Mouse (Mus musculus): ENCODE results near the gene Lamtor3. TPM values are rescaled to one million over a fixed set of nuclear protein-coding genes. Genes with fewer than 3 reads are reported as not detected.
A peak's percentile ranks its signal among the peaks of the same experiment; 100 is the strongest.

Gene Lamtor3
- 126 and 130 TPM in 2 replicates for polyA plus RNA-seq (2015; fragmentation: Nextera tagmentation; extraction: Ambion mirVana)

DNA sequence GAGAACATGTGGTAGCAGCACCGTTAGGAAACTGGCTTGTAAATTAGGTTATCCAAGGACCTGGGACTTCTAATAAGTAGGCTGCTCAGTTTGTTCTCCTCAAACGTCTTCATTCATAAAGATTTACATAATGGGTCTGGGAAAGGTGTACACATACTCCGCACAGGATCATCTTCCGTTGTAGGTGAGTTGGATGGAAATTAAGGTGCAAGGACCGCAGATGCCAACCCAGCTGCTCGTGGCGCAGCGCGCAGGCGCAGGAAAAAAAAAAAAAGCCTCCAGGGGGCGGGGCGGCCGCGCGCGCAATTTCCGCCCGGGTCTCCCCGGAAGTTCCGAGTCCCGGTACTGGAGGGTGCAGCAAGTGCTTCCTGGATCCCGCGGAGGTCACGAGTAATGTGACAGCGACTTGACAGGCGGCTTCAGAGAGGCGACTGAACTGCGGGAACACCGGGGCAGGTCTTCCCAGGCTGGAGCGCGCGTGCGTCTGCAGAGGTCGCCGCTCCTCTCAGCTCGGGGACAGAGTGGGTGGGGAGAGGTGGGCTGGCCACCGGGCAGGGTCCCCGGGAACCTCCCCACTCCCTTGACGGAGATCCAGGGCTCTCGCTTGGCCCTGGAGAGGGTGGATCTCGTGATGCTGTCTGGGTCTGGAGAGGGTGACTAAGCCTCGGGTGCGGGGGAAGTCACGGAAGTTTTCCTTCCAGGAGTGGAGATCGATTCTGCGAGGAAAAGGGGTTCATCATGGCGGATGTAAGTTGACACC lies at the start of gene Lamtor3:
Lamtor3 (plus strand) TSS at position 335 of the 760 bp plus-strand sequence.
- Histone ChIP-seq H3K4me3 (peak within 1 kb of the TSS; percentile 95), H3K27me3 (no peaks in the 10 kb centered on the region), H3K9ac (peak within 1 kb of the TSS; percentile 86), H3K4me1 (replicated peaks) (peaks cover 34% of the 10 kb centered on the region), H3K36me3 (peaks cover 17% of the 10 kb centered on the region), H3K4me2 (peak within 1 kb of the TSS; percentile 75), H3K9me3 (no peaks in the 10 kb centered on the region), H3K27ac (replicated peaks) (peak within 1 kb of the TSS; percentile 90)
- under 1% methylated on average over 45 of the region's 47 CpGs for WGBS
- peak; percentile 93 for ATAC-seq (ENCODE audit: low FRiP score, low read depth)

DNA sequence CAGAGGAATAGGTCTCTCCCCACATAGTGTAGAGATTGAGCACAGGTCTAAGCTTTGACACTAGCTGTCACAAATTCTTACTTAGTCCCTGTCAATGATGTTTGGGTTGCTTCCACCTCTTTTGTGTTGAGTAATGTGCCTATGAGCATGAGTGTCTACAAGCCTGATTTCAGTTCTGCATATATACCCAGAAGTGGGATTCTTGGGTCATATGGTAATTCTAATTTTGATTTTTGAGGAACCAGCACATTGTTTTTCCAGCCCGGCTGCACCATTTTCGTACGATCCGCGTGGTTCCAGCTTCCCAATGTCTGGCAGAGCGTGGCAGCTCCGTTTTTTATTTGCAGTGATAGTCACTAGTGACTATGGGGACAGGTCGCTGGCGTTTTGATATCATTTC lies 48.9 kb upstream of the Lamtor3 start:
- 88% methylated on average over 9 of the region's 9 CpGs for WGBS
- 0 out of 2 replicates have a peak overlapping the region, but pooled peaks have one; percentile 2 for H3K4me3 ChIP-seq

GRCm38 (mm10) chr3:137879313-137879712 lies 39.0 kb upstream of the Lamtor3 start:
- no peak for ATAC-seq (ENCODE audit: low FRiP score, low read depth)
- H3K9me3 ChIP-seq: no peaks in the 10 kb centered on the region
- H3K4me3 ChIP-seq: no peak overlapping the region
- no peaks in the 10 kb centered on the region for H3K4me1 ChIP-seq (replicated peaks)
- no peak overlapping the region for H3K4me2 ChIP-seq
- 83% methylated on average over 3 of the region's 3 CpGs for WGBS
- H3K36me3 ChIP-seq: 0 out of 2 replicates have a peak, but pooled peaks cover 6% of the 10 kb centered on the region
- H3K9ac ChIP-seq: no peak overlapping the region
- no peak overlapping the region for H3K27ac ChIP-seq (replicated peaks)
- no peaks in the 10 kb centered on the region for H3K27me3 ChIP-seq

More for the DNA sequence above, 48.9 kb upstream of the Lamtor3 start:
- ATAC-seq (ENCODE audit: low FRiP score, low read depth): no peak
- H3K4me1 ChIP-seq (replicated peaks): peaks cover 28% of the 10 kb centered on the region
- H3K4me2 ChIP-seq: no peak overlapping the region
- H3K9ac ChIP-seq: no peak overlapping the region
- H3K36me3 ChIP-seq: no peaks in the 10 kb centered on the region
- H3K27me3 ChIP-seq: no peaks in the 10 kb centered on the region
- H3K9me3 ChIP-seq: no peaks in the 10 kb centered on the region
- no peak overlapping the region for H3K27ac ChIP-seq (replicated peaks)

DNA sequence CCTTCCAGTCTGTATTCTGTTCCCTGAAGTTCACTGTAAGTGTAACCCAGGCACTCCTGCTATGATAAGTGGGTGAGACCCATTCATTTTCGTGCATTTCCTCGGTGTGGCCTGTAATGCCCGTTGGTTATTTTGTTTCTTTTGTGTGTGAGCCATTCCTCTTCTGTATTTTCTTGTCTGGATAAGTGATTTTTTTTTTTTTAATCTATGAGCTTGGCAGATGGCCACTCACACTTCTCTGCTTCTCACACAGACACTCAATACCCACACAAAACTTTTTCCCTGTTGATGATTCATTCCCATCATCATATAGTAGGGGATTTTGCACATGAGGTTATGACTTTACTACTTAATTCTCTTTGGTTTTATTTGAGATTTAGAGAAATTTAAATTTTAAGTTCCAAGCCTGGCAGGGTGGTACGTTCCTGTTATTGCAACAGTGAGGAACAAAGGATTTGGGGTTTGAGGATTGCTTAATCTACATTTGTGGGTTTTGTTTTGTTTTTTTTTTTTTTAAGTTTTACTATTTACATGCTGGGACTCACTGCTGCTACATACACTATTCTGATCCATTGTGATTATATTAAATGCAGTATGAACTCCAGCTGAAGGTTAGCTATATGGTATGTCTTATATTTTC lies 38.1 kb upstream of the Lamtor3 start:
- Histone ChIP-seq H3K4me2 (no peak overlapping the region), H3K9ac (no peak overlapping the region), H3K9me3 (no peaks in the 10 kb centered on the region), H3K36me3 (0 out of 2 replicates have a peak, but pooled peaks cover 6% of the 10 kb centered on the region), H3K4me3 (no peak overlapping the region), H3K27me3 (no peaks in the 10 kb centered on the region), H3K27ac (replicated peaks) (no peak overlapping the region), H3K4me1 (replicated peaks) (no peaks in the 10 kb centered on the region)
- no peak for ATAC-seq (ENCODE audit: low FRiP score, low read depth)
- WGBS: 81% methylated on average over 4 of the region's 4 CpGs

GRCm38 (mm10) chr3:137881093-137881492 lies 37.2 kb upstream of the Lamtor3 start:
- Histone ChIP-seq H3K4me1 (replicated peaks) (no peaks in the 10 kb centered on the region), H3K27me3 (no peaks in the 10 kb centered on the region), H3K4me2 (no peak overlapping the region), H3K4me3 (no peak overlapping the region), H3K36me3 (peaks cover 8% of the 10 kb centered on the region; the same call in 1 of the 2 replicates), H3K9me3 (no peaks in the 10 kb centered on the region), H3K27ac (replicated peaks) (no peak overlapping the region), H3K9ac (no peak overlapping the region)
- no peak for ATAC-seq (ENCODE audit: low FRiP score, low read depth)
- 94% methylated on average over 5 of the region's 5 CpGs for WGBS

- Histone ChIP-seq H3K9me3 (no peaks in the 10 kb centered on the region), H3K36me3 (peaks cover 11% of the 10 kb centered on the region), H3K4me2 (no peak overlapping the region), H3K27me3 (no peaks in the 10 kb centered on the region), H3K4me3 (no peak overlapping the region), H3K27ac (replicated peaks) (no peak overlapping the region), H3K4me1 (replicated peaks) (no peaks in the 10 kb centered on the region), H3K9ac (no peak overlapping the region)
- ATAC-seq (ENCODE audit: low FRiP score, low read depth): no peak
- WGBS: 68% methylated on average over 7 of the region's 7 CpGs
Measured at GRCm38 (mm10) chr3:137887961-137888360, 30.3 kb upstream of the Lamtor3 start.

GRCm38 (mm10) chr3:137891089-137891488 lies 27.2 kb upstream of the Lamtor3 start:
- no peak for ATAC-seq (ENCODE audit: low FRiP score, low read depth)
- Histone ChIP-seq H3K4me1 (replicated peaks) (no peaks in the 10 kb centered on the region), H3K9me3 (no peaks in the 10 kb centered on the region), H3K4me3 (no peak overlapping the region), H3K36me3 (peaks cover 23% of the 10 kb centered on the region), H3K9ac (no peak overlapping the region), H3K27ac (replicated peaks) (no peak overlapping the region), H3K27me3 (no peaks in the 10 kb centered on the region), H3K4me2 (no peak overlapping the region)
- WGBS: 72% methylated on average over 3 of the region's 3 CpGs

GRCm38 (mm10) chr3:137892118-137892517 lies 26.2 kb upstream of the Lamtor3 start:
- H3K9ac ChIP-seq: no peak overlapping the region
- H3K4me2 ChIP-seq: no peak overlapping the region
- WGBS: 93% methylated on average over 4 of the region's 4 CpGs
- H3K9me3 ChIP-seq: no peaks in the 10 kb centered on the region
- no peaks in the 10 kb centered on the region for H3K27me3 ChIP-seq
- no peak overlapping the region for H3K27ac ChIP-seq (replicated peaks)
- no peaks in the 10 kb centered on the region for H3K4me1 ChIP-seq (replicated peaks)
- peaks cover 23% of the 10 kb centered on the region; the same call in 1 of the 2 replicates for H3K36me3 ChIP-seq
- ATAC-seq (ENCODE audit: low FRiP score, low read depth): no peak
- no peak overlapping the region for H3K4me3 ChIP-seq

DNA sequence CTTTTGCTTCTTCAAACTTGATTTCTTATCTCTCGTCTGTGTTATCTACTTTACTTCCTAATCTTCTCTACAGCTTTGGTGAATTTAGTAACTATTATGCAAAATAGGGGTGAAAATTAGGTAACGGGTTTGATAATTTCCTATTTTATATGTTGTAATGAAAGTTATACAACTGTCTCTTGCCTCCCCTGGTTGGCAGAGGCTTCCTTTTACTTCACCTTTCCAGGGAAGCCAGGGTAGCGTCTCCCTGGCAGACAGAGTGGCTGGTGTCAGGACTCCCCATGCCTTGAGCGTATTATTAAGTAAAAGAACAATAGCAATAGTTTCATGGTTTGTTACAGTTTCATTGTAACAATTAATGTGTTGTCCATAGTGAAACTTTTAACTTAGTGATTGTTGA lies 24.5 kb upstream of the Lamtor3 start:
- no peak for ATAC-seq (ENCODE audit: low FRiP score, low read depth)
- Histone ChIP-seq H3K4me3 (no peak overlapping the region), H3K9ac (no peak overlapping the region), H3K27ac (replicated peaks) (no peak overlapping the region), H3K9me3 (no peaks in the 10 kb centered on the region), H3K4me1 (replicated peaks) (no peaks in the 10 kb centered on the region), H3K27me3 (no peaks in the 10 kb centered on the region), H3K4me2 (no peak overlapping the region), H3K36me3 (peaks cover 34% of the 10 kb centered on the region; the same call in 1 of the 2 replicates)
- 85% methylated on average over 4 of the region's 4 CpGs for WGBS

DNA sequence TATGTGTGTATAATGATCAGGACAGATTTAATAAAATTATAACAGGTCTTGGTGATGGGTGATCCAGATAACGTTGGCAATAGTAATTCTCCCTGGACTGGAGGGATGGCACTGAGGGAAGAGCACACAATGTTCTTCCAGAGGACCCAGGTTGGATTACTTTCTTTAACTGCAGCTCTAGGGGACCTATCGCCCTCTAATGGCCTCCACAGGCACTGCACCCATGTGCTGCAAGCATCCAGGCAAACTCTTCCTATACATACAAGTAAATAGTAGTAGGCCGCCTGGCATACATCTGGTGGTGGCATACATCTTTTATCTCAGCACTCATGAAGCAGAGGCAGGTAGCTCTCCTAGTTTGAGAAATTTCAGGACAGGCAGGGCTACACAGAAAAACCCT lies 23.1 kb upstream of the Lamtor3 start:
- Histone ChIP-seq H3K4me2 (no peak overlapping the region), H3K36me3 (peaks cover 25% of the 10 kb centered on the region; the same call in 1 of the 2 replicates), H3K9ac (no peak overlapping the region), H3K27ac (replicated peaks) (no peak overlapping the region), H3K4me3 (no peak overlapping the region), H3K9me3 (no peaks in the 10 kb centered on the region), H3K4me1 (replicated peaks) (no peaks in the 10 kb centered on the region), H3K27me3 (no peaks in the 10 kb centered on the region)
- ATAC-seq (ENCODE audit: low FRiP score, low read depth): no peak
- WGBS: 95% methylated on average over 3 of the region's 3 CpGs

DNA sequence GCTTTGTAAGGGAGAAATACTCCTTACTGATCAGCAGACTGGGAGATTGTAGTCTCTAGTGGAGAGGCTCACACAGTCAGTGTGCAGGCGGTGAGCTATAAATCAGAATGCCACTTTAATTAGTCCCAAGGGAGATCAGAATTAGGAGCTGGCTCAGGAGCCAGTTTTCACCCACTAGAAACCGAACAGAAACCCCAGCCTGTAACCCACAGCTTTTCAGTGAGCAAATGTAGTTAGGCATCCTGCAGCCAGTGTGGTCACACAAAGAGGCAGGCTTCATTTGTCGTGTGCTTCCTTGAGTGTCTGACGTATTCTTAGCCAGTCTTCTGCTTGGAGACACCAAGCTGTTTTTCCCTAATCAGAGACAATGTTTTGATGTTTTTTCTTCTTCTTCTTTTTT lies 21.9 kb upstream of the Lamtor3 start:
- H3K36me3 ChIP-seq: peaks cover 25% of the 10 kb centered on the region; the same call in 1 of the 2 replicates
- no peaks in the 10 kb centered on the region for H3K9me3 ChIP-seq
- H3K27me3 ChIP-seq: no peaks in the 10 kb centered on the region
- no peak overlapping the region for H3K4me3 ChIP-seq
- no peak for ATAC-seq (ENCODE audit: low FRiP score, low read depth)
- no peak overlapping the region for H3K27ac ChIP-seq (replicated peaks)
- no peak overlapping the region for H3K4me2 ChIP-seq
- no peaks in the 10 kb centered on the region for H3K4me1 ChIP-seq (replicated peaks)
- 70% methylated on average over 4 of the region's 4 CpGs for WGBS
- H3K9ac ChIP-seq: no peak overlapping the region

DNA sequence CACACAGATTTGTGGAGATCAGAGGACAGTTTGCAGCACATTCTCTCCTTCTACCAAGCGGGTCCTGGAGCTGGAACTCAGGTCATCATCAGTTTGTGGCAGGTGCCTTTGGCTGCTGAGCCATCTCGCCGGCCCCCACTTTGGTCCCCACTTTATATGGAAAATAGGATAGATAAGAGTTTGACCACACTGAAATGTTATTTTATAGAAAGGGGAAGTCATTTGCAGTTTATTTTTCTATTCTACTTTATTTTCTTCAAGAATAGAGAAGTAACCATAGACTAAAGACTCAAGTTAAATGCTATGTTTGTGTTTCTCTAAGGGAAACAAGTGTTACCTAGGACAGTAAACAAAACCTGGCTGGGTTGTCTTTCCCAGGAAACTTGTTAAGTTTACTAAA lies 21.4 kb upstream of the Lamtor3 start:
- Histone ChIP-seq H3K27me3 (no peaks in the 10 kb centered on the region), H3K4me3 (no peak overlapping the region), H3K4me1 (replicated peaks) (no peaks in the 10 kb centered on the region), H3K9ac (no peak overlapping the region), H3K27ac (replicated peaks) (no peak overlapping the region), H3K36me3 (peaks cover 25% of the 10 kb centered on the region; the same call in 1 of the 2 replicates), H3K4me2 (no peak overlapping the region), H3K9me3 (no peaks in the 10 kb centered on the region)
- ATAC-seq (ENCODE audit: low FRiP score, low read depth): no peak
- WGBS: 94% methylated on average over 3 of the region's 3 CpGs
